Mouse (Mus musculus) bone marrow, adult 2 months (tissue): ENCODE results near the gene Uncx. TPM values are rescaled to one million over a fixed set of nuclear protein-coding genes. Genes with fewer than 3 reads are reported as not detected.
A peak's percentile ranks its signal among the peaks of the same experiment; 100 is the strongest.

Source experiments
- H3K27ac ChIP-seq: fragments of 200-500 bp; 2 replicates; pipeline ENCODE4 v1.5.1; 2012; ENCODE audit warnings: low read depth, mild to moderate bottlenecking, control low read depth, inconsistent platforms, low read length; ENCODE audit not compliant: control insufficient read depth, poor library complexity, insufficient read depth
- H3K4me1 ChIP-seq: fragments of 200-500 bp; 2 replicates; pipeline ENCODE4 v1.6.1; 2011; ENCODE audit warnings: low read length; ENCODE audit not compliant: control insufficient read depth, insufficient read depth
- H3K4me3 ChIP-seq: fragments of 200-500 bp; replicated peaks from 2 replicates; pipeline ENCODE3; 2011; ENCODE audit warnings: mild to moderate bottlenecking, low read depth, low read length, control low read depth; ENCODE audit not compliant: control insufficient read depth
- CTCF ChIP-seq: fragments of 200-500 bp; IDR thresholded peaks from 2 replicates; pipeline ENCODE4 v1.5.1; 2011; ENCODE audit warnings: low read length, control low read depth; ENCODE audit not compliant: control insufficient read depth, insufficient read depth
- POLR2A ChIP-seq: fragments of 200-500 bp; IDR thresholded peaks from 2 replicates; pipeline ENCODE4 v1.6.1; 2011; ENCODE audit warnings: low read depth, mild to moderate bottlenecking, control low read depth, low read length, borderline replicate concordance; ENCODE audit not compliant: control insufficient read depth
- WGBS: fragments of 180-500 bp; shearing (Covaris S2); methylation state at CpG from one replicate; pipeline ENCODE4 v1.1.7; 2018; 5-methylcytosine and 5-hydroxymethylcytosine counted together
- polyA plus RNA-seq: library from polyadenylated mRNA; stranded (reverse); fragments of >200 nt; gene quantifications from 2 replicates; pipeline ENCODE4 v1.2.4, GENCODE M21; 2011; ENCODE audit warnings: low replicate concordance; ENCODE audit not compliant: missing spikeins, insufficient read depth, insufficient read length

The Uncx gene
- polyA plus RNA-seq = not detected in 2 replicates

- H3K4me1 ChIP-seq = no peaks in the 10 kb centered on the region
- WGBS = 2% methylated on average over 15 of the region's 15 CpGs
- H3K27ac ChIP-seq = no peak within 1 kb of the TSS; the same call in 1 of the 2 replicates
- no peak for TF ChIP-seq CTCF
- no peak within 1 kb of the TSS for H3K4me3 ChIP-seq
Measured at GRCm38 (mm10) chr5:139543214-139543613, at the start of gene Uncx. Uncx (plus strand) TSS chr5:139543494.

GRCm38 (mm10) chr5:139493690-139494089, 49.6 kb upstream of the Uncx start:
- no peaks in the 10 kb centered on the region for H3K4me1 ChIP-seq
- TF ChIP-seq CTCF (no peak), POLR2A (no peak)
- no peak overlapping the region for H3K4me3 ChIP-seq
- H3K27ac ChIP-seq = no peak overlapping the region
- WGBS = 44% methylated on average over 5 of the region's 5 CpGs

GRCm38 (mm10) chr5:139495019-139495669, 48.1 kb upstream of the Uncx start:
- 36% methylated on average over 22 of the region's 22 CpGs for WGBS
- H3K4me3 ChIP-seq = no peak overlapping the region

GRCm38 (mm10) chr5:139496939-139497338, 46.4 kb upstream of the Uncx start:
- whole genome bisulfite sequencing = 54% methylated on average over 5 of the region's 5 CpGs
- no peak overlapping the region for H3K4me3 ChIP-seq
- TF ChIP-seq CTCF = no peak
- TF ChIP-seq POLR2A = no peak
- no peaks in the 10 kb centered on the region for H3K4me1 ChIP-seq
- no peak overlapping the region for H3K27ac ChIP-seq

More at GRCm38 (mm10) chr5:139495019-139495669, 48.1 kb upstream of the Uncx start:
- H3K4me1 ChIP-seq = no peaks in the 10 kb centered on the region
- no peak for TF ChIP-seq POLR2A
- no peak for TF ChIP-seq CTCF
- H3K27ac ChIP-seq = no peak overlapping the region

GRCm38 (mm10) chr5:139498791-139499190, 44.5 kb upstream of the Uncx start:
- no peaks in the 10 kb centered on the region for H3K4me1 ChIP-seq
- H3K27ac ChIP-seq = no peak overlapping the region
- TF ChIP-seq POLR2A (no peak), CTCF (no peak)
- WGBS = 33% methylated on average over 5 of the region's 5 CpGs
- H3K4me3 ChIP-seq = no peak overlapping the region

GRCm38 (mm10) chr5:139502281-139502680, 41.0 kb upstream of the Uncx start:
- Histone ChIP-seq H3K4me1 (no peaks in the 10 kb centered on the region), H3K4me3 (no peak overlapping the region), H3K27ac (no peak overlapping the region)
- no peak for TF ChIP-seq CTCF
- TF ChIP-seq POLR2A = no peak
- WGBS = 83% methylated on average over 14 of the region's 14 CpGs

- 4% methylated on average over 14 of the region's 14 CpGs for WGBS
- Histone ChIP-seq H3K4me1 (no peaks in the 10 kb centered on the region), H3K4me3 (no peak overlapping the region), H3K27ac (no peak overlapping the region)
- TF ChIP-seq CTCF (peak; percentile 88), POLR2A (no peak)
Measured at GRCm38 (mm10) chr5:139505073-139505606, 38.2 kb upstream of the Uncx start.

- WGBS = 24% methylated on average over 5 of the region's 5 CpGs
Measured at GRCm38 (mm10) chr5:139506207-139506606, 37.1 kb upstream of the Uncx start.

GRCm38 (mm10) chr5:139510682-139511366, 32.5 kb upstream of the Uncx start:
- Histone ChIP-seq H3K4me3 (no peak overlapping the region), H3K4me1 (no peaks in the 10 kb centered on the region), H3K27ac (no peak overlapping the region)
- no peak for TF ChIP-seq POLR2A
- no peak for TF ChIP-seq CTCF
- WGBS = 18% methylated on average over 17 of the region's 17 CpGs

More at GRCm38 (mm10) chr5:139506207-139506606, 37.1 kb upstream of the Uncx start:
- Histone ChIP-seq H3K4me3 (no peak overlapping the region), H3K27ac (no peak overlapping the region), H3K4me1 (no peaks in the 10 kb centered on the region)
- TF ChIP-seq CTCF (no peak), POLR2A (no peak)
